Mouse (Mus musculus) kidney, adult 2 months (tissue): ENCODE results near the gene Tmtc4.

ENCODE experiments used
- CTCF ChIP-seq: fragments of 200-500 bp; conservative IDR thresholded peaks from 2 replicates; pipeline ENCODE4 v1.5.1; 2011; ENCODE audit warnings: low read depth, mild to moderate bottlenecking, control low read depth, low read length, moderate library complexity, mixed read lengths; ENCODE audit not compliant: insufficient read depth, insufficient read length
- POLR2A ChIP-seq: fragments of 200-500 bp; IDR thresholded peaks from one replicate; pipeline ENCODE4 v1.6.1; 2011; ENCODE audit warnings: low read depth, low read length, control low read depth

- TF ChIP-seq POLR2A (no peak), CTCF (no peak)
Measured at GRCm38 (mm10) chr14:122997465-122997864, 13.6 kb upstream of the Tmtc4 start.
